Mouse (Mus musculus): ENCODE measurements at regions not wholly inside any gene's neighbourhood (a gene's known extent, or its start where the extent isn't known, plus 50 kb on each side); places are given as distances from the start of the nearest gene placed in this dataset.

- TF ChIP-seq CTCF (IDR thresholded peaks at IDR 0.05; ENCODE audit: extremely low read depth, insufficient read depth, low read length) (no peak), POLR2A (IDR thresholded peaks at IDR 0.05; ENCODE audit: extremely low read depth, insufficient read depth, low read length) (no peak)
These were observed 148.4 kb upstream of the Spred2 start for GRCm38 (mm10) chr11:19775741-19776140.

Measured in cortical plate, adult 2 months (tissue).